Mouse (Mus musculus) spleen, adult 2 months (tissue): ENCODE measurements at regions not wholly inside any gene's neighbourhood (a gene's known extent, or its start where the extent isn't known, plus 50 kb on each side); places are given as distances from the start of the nearest gene placed in this dataset.

Experiments used
- CTCF ChIP-seq: fragments of 200-500 bp; IDR thresholded peaks from 2 replicates; pipeline ENCODE4 v1.5.1; 2011; ENCODE audit warnings: mild to moderate bottlenecking, inconsistent platforms; ENCODE audit not compliant: insufficient read depth, insufficient read length, insufficient replicate concordance; ENCODE audit errors: extremely low read depth
- POLR2A ChIP-seq: fragments of 200-500 bp; IDR thresholded peaks from 2 replicates; pipeline ENCODE4 v1.6.1; 2011; ENCODE audit warnings: low read depth, low read length, inconsistent platforms

GRCm38 (mm10) chr7:35898701-35899445 is 96.1 kb upstream of the Zfp507 start:
- TF ChIP-seq CTCF, result no peak
- TF ChIP-seq POLR2A, result no peak
